Mouse (Mus musculus) left cerebral cortex, postnatal 25 days (tissue): ENCODE measurements around the gene Lsr. TPM values are rescaled to one million over a fixed set of nuclear protein-coding genes. Genes with fewer than 3 reads are reported as not detected.

Experiments used
- DNase-seq, 2 experiments: peaks; one replicate each; pipeline ENCODE4 v3.0.0; 2022; ENCODE audit warnings: low spot score in 2 of 2, mixed read lengths in 1 of 2
- intact Hi-C: fragments of 180-260 bp; cut with DNase I; formaldehyde crosslinking; loops from one replicate; pipeline ENCODE4 v1.15.1; 2025
- total RNA-seq, 2 experiments: library from RNA; stranded (reverse); gene quantifications; 2 replicates each; pipeline ENCODE4 v1.2.3; 2021

Gene Lsr
- total RNA-seq = 1 to 10 TPM; 8.8 to 9.9 TPM

- intact Hi-C loops = no loop called here
- DNase-seq = no peak
These were observed at the start of gene Lsr for GRCm38 (mm10) chr7:30973251-30973500. Gene Lsr (minus strand): TSS chr7:30973464.

- intact Hi-C loops = loop anchor here (2.0 kb wide), 1 partner anchor 61 kb away; the partner anchor contains the start of gene Usf2
- peak; percentile 82 to 97 for DNase-seq
These were observed 44.0 kb upstream of the Lsr start for GRCm38 (mm10) chr7:31017104-31017901.

- no peak for DNase-seq
- intact Hi-C loops = no loop called here
These were observed 39.7 kb upstream of the Lsr start for GRCm38 (mm10) chr7:31012971-31013370.

- intact Hi-C loops = no loop called here
- DNase-seq = no peak
These were observed 35.6 kb upstream of the Lsr start for GRCm38 (mm10) chr7:31008889-31009288.

- DNase-seq = no peak
- intact Hi-C loops = no loop called here
These were observed 34.9 kb upstream of the Lsr start for GRCm38 (mm10) chr7:31008175-31008574.

GRCm38 (mm10) chr7:31007775-31008174, 34.5 kb upstream of the Lsr start:
- intact Hi-C loops = no loop called here

GRCm38 (mm10) chr7:31002650-31003049, 29.4 kb upstream of the Lsr start:
- DNase-seq = no peak
- intact Hi-C loops = no loop called here

More at GRCm38 (mm10) chr7:31007775-31008174, 34.5 kb upstream of the Lsr start:
- DNase-seq = no peak

- peak; percentile 36 to 39 for DNase-seq
- intact Hi-C loops = no loop called here
These were observed 27.3 kb upstream of the Lsr start for GRCm38 (mm10) chr7:31000505-31001020.

- DNase-seq = no peak
- intact Hi-C loops = no loop called here
These were observed 23.2 kb upstream of the Lsr start for GRCm38 (mm10) chr7:30996491-30996890.

- no peak for DNase-seq
- intact Hi-C loops = no loop called here
These were observed 20.7 kb upstream of the Lsr start for GRCm38 (mm10) chr7:30993986-30994385.

- intact Hi-C loops = no loop called here
- DNase-seq = no peak
These were observed 18.9 kb upstream of the Lsr start for GRCm38 (mm10) chr7:30992148-30992547.

- intact Hi-C loops = no loop called here
- DNase-seq = no peak
These were observed 15.4 kb upstream of the Lsr start for GRCm38 (mm10) chr7:30988519-30989162.

- no peak for DNase-seq
- intact Hi-C loops = no loop called here
These were observed 12.1 kb upstream of the Lsr start for GRCm38 (mm10) chr7:30985357-30985756.

GRCm38 (mm10) chr7:30981703-30982102, 8.4 kb upstream of the Lsr start:
- intact Hi-C loops = no loop called here
- no peak for DNase-seq

- intact Hi-C loops = no loop called here
- peak; percentile 66 to 72 for DNase-seq
These were observed 431 bp upstream of the Lsr start, which contains the start of gene Fam187b for GRCm38 (mm10) chr7:30973501-30974289. Gene Fam187b (plus strand): TSS chr7:30973790.

- intact Hi-C loops = no loop called here
- DNase-seq = no peak
These were observed 626 bp downstream of the Lsr start for GRCm38 (mm10) chr7:30972426-30973250.

- intact Hi-C loops = no loop called here
These were observed 1.4 kb downstream of the Lsr start for GRCm38 (mm10) chr7:30971901-30972300.

GRCm38 (mm10) chr7:30969174-30969573, 4.1 kb downstream of the Lsr start:
- intact Hi-C loops = no loop called here
- DNase-seq = no peak

More at GRCm38 (mm10) chr7:30971901-30972300, 1.4 kb downstream of the Lsr start:
- no peak for DNase-seq

GRCm38 (mm10) chr7:30968611-30969010, 4.7 kb downstream of the Lsr start:
- intact Hi-C loops = no loop called here
- no peak for DNase-seq
